Mouse (Mus musculus): ENCODE measurements around the gene Sufu.

The Sufu gene

DNA sequence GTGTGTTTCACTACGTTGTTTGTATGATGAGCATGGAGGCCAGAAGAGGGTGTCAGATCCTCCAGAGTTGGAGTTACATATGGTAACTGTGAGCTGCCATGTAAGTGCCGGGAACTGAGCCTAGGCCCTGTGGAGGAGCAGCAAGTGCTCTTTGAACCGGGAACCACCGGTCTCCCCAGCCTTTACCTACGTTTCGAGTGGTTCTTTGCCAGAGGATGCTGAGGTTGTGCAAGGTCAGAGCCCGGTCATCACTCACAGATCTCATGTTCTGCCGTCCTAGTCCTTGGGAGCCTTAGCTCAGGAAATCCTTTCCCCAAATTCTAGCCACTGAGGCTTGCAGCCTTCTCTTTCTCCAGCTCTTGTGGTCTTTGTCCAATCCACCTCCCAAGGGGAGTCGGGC lies 37.5 kb downstream of the Sufu start:
- DNase-seq: peak; percentile 71

DNA sequence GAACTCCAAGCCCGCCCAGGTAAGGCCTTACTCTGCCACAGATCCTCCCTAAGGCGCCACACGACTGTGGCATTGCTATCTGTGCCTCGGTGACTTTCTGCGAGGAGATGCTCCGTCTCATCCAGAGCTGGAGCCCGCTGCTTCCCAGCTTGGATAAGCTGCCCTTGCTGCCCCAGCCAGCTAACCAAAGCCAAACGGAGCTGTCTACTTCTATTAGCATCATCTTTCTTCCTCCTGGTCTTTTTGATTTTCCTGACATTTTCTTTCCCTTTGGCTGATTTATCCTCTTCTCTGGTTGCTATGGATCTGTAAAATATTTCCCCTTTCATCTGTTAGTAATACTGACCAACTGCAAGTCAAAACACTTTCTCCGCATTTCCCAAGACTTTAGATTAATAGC lies 37.9 kb downstream of the Sufu start:
- no peak for DNase-seq

DNA sequence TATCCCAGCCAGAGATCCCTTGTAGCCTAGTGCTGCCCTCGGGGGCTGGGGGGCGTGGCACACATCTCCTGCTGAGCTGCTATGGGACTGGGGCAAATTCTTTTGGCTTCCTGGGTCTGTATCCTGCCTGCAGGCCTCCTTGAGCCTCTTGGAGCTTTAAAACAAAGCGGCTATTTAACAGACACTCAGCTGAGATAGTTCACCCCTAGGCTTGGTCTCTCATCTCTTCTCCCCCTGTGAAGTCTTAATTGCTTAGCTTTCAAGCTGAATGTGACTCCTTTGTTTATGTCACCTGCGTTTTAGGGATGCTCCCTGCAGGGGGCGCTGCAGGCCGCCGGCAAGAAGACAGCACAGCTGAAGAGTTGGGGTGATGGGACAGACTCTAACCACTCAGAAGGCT lies 38.8 kb downstream of the Sufu start:
- peak; percentile 83 for DNase-seq

DNA sequence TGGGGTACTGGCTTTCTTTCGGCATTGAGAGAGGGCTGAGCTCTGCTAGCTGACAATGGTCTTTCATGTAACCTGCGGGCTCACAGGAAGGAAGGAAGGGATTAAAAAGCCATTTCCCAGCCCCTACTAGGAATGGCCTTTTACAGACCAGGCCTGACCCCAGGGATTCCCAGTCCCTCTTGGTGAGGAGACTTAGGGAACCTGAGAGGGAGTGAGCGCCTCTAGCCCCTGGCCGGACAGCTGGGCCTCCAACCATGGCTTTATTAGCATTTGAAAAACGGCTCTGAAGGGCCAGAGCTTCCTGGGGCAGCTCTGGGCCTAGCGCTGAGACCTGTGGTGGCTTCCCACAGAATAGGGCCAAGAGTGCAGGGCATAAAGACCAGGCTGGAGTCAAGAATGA lies 46.8 kb downstream of the Sufu start:
- peak; percentile 85 for DNase-seq

DNA sequence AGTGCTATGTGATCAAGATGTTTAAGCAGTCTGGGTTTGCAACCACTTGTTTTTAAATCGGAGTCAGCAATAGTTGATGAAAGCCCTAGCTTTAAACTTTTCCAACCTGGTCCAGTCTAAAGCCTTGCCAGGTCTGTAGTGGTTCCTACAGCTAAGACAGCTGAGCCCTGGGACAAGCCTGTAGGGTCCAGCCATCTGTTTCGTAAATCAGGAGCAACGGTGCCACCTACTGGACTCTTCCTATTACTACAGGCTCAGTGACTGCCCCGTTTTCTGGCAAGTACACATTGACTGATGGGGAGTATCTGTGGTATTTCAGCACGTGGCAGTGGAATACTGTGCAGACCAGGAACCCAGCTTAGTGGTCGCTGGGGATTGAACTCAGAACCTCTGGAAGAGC lies 47.5 kb downstream of the Sufu start:
- DNase-seq: peak; percentile 97

DNA sequence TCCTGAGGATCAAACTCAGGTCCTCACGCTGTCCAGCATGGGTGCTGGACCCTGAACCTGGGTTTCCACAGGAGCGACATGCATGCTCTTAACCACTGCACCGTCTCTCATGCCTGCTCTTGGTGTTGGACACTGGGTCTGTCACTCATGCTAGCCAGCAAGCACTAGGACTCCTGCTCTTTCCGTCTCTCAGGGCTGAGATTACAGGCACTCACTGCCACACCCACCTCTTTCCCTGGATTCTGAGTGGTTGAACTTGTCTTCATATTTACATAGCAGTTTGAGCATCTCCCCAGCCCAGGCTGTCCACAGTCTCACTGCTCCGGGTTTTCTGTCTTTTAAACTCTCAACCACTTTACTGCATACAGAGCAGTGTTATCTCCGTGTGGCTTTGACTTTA lies 48.9 kb downstream of the Sufu start:
- peak; percentile 84 for DNase-seq

DNA sequence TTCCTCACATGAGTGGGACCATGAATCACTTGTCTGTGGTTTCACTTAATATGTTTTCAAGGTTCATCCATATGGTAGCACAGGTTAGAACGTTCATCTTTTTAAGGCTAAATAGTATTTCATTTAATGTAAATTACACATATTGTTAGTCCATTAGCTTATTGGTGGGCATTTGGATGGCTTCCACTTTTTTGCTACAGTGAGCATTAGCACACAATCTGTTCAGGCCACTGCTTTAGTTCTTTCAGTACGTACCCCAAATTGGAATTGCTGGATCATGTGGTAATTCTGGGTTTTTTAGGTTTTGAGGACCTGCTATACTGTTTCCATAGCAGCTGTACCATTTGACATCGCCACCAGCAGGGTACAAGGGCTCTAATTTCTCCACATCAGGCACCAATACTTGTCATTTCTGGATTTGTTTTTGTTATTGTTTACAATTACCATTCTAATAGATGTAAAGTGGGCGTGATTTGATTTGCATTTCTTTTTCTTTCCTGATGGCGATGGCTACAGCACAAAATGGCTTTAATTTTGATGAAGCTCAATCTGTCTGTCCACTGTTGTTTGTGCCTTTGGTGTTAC lies 49.8 kb downstream of the Sufu start:
- DNase-seq: no peak

DNA sequence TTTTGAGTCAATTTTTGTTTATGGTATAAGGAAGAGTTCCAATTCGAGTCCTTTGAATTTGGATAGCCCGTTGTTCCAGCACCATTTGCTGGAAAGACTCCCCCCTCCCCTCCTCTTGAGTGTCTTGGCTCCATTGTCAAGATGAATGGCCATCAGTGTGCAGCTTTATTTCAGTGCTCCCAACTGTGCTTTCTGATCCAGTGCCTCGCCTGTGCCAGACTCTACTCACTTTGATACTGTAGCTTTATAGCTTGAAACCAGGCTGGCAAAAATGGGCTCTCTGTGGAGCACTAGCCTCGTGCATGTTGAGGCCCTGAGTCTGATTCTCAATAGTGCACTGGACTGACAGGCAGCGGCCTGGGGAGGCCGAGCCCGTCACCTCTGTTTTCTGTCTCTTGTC lies 50.4 kb downstream of the Sufu start:
- peak; percentile 77 for DNase-seq

DNA sequence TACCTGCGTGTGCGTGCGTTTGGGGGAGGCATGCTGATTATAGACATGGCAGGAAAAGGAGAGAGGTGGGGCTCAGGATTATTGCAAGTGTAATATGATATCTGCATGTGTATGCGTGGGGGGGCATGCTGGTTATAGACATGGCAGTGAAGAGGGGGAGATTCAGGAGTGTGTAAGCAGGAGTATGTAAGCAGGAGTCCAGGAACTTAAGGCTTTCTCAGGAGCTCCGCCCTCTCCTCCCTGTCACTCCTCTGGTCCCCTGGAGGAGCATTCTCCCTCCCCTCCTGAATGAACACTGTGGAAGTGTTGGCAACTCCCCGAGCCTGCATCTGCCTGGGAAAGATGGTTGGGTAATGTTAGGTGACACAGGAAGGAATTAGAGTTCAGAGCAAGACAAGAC lies 51.2 kb downstream of the Sufu start:
- peak; percentile 85 for DNase-seq

DNA sequence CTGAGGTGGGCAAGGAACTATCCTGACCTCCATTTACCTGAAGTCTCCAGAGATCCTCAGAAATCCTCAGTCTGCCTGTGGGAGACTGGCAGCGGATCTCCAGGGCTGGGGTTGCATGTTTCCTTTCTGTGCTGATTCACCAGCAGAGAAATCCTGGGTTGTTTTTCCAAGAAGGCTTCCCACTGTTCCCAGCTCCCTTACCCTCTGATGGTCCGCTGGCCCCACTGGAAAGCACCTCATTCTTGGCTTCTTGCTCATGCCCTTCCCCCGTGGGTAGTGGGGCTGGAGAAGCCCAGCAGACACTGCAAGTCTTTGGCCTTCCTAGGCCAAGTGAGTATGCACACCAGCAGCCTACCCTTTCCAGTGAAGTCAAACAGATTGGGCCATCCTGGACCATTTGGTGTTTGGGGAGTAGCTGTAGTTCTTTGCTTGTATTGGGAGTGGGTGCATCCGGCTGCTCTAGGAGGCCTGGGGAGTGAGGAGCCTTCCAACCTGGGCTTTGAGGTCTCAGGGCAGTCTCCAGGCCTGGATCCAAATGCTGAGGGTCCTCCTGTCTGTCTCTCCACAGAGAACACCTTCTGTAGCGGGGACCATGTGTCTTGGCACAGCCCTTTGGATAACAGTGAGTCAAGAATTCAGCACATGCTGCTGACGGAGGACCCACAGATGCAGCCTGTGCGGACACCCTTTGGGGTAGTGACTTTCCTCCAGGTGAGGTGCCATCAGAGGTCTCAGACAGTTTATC lies 52.7 kb downstream of the Sufu start:
- peak; percentile 89 for DNase-seq

DNA sequence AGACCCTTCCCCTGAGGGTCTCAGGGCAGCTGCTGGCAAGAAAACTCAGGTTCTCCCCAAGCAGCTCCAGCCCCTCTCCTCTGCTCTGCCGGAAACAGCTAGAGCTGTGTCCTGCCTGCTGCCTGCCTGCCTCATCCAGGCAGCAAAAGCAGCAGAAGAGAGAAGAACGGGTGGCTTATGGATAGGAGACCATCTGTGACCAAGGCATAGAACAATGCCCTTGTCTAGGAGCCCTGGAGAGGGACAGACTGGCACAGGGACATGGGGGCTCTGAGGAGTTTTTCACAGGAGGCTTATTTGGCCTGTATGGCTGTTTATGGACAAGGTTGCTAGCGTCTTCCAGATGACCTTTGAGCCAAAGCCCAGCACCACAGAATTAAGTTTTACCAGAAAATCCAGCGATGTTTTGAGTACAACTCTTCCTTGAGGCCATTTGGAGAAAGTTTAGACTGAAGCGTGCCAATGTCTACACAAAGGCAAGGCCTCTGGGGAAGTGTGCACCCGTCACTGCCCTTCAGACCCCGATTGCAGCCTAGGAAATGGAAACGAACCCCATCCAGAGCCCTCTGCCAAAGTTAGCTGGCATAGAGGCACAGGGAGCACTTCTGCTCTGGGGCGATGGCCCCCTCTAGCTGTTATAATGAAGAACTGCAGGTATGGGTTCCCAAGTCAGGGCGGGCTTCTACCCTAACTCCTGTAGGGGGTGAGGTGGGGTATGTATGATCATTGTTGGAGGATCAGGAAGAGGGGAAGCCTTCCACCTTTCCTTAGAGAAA lies 55.5 kb downstream of the Sufu start:
- DNase-seq: peak; percentile 97

DNA sequence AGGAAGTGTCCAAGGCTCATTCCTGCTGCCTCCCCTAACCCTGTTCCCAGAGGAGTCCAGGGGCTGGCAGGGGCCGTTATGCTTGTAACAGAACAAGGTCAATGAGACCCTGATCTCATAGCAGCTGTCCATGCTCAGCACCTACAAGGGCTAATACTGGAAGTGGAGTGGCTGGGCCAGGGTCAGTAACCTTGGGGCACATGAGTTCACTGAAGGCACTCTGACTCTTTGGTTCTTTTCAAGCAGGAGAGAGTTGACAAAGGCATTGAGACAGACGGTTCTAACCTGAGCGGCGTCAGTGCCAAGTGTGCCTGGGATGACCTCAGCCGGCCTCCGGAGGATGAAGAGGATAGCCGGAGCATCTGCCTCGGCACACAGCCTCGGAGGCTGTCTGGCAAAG lies 56.2 kb downstream of the Sufu start:
- no peak for DNase-seq

DNA sequence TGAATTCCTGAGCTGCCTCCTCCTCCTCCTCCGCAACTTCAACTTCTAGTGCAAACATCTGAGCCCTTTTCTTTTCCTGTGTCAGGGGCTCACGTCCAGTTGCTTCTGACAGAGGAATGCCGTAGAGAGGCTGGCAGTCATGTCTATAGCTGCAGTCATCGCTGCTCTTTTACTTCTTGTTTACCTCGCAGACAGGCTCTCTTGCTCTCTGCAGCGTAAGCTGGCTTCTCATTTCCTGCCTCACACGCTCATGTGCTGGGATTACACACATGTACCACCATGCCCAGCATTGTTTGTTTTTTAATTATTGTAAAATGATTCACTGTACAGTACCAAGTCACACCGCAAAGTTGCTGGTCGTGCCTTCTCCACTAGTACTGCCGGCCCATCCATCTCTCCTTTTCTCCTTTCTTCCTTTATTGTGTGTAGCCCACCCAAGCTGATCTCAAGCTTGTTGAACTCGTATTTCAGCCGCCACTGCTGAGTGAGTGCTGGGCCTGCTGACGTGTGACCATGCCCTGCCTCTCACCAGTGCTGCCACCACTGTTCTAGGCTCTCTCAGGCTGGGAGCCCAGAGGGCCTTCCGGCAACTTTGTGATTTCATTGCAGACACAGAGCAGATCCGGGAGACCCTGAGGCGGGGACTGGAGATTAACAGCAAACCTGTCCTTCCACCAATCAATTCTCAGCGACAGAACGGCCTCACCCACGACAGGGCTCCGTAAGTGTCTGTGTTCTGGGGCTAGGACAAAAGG lies 57.6 kb downstream of the Sufu start:
- DNase-seq: no peak

DNA sequence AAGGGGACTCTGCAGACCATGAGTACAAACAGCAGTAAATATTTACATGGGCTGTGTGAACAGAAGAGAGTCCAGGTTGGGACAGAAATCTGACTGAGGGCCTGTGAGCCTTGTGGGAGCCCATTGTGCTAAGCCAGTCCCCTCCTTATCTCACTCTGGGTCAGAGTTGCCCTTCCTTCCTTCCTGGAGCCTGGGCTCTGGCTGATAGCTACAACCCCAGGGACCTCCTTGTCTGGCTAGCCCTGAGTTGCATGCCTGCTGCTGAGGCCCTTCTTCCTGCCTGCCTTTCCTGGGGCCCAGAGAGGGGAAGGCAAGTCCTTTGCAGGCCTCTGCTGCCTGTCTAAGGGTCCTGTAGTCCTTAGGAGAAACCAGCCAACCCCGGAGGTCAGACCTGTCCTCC lies 58.3 kb downstream of the Sufu start:
- peak; percentile 98 for DNase-seq

DNA sequence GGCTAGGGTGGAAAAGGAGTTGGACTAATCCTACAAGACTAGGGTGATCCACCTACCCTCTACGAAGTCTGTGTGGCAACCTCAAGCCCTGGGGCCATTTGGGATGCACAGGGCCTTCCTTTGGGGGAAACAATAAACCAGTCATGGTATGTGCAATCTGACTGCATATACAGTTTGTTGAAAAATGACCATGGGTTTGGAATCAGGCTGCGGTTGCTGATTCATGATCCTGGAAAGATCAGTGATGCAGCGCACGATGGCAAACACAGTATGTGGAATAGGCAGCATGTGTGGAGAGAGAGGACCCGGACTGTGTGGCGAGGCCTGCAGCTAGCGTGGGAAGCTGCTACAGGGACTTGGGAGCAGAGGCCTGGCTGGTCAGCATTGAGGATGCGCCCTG lies 58.9 kb downstream of the Sufu start:
- DNase-seq: no peak

DNA sequence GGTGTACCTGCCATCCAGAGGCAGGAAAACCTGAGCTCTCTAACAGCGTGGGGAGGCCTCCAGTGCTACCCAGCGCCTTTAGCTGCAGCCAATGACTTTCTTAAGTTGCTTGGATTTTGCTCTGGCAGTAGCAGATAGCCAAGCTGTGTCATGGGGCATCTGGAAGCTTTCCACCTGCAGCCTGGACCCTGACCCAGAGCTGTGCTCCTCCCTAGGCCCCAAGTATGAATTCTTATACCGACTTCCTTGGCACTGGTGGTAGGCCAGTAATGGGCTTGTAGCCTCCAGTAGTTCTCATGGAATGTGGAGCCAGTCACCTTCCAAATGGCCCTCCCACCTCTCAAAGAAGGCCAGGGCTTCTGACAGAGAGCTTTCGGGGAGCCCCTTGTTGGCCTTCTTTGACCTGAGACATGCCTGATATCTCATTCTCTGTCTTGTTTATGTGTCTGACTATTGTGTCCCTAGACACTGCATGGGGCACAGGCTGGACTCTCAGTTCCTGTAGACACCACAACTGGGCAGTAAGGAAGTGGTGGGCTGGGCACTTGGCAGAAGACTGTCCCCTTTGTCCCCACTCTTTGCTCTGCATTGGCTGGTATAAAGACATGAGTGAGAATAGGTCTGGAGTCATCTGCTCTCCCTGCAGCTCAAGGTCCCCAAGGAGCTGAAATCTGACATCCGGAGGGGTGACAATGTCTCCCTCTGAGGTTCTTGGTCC lies 59.5 kb downstream of the Sufu start:
- DNase-seq: no peak

DNA sequence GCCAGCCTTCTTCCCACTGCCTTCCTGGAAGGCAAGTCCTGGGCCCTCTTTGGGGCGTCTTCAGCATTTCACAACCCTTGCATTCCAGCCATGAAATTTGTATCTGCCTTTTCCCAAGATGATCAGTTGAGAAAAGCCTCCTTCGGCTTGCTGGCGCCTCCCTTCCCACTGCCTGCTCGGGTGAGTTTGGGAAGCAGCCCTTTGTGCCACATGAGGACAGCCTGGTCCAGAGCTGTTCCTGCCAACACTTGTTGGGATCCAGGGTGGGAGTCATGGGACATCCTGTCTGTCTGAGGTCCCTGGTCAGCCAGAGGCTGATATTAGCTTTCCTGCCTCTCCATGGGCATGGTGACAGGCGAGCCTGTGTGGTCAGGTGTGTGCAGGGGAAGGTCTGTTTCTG lies 61.1 kb downstream of the Sufu start:
- peak; percentile 98 for DNase-seq

DNA sequence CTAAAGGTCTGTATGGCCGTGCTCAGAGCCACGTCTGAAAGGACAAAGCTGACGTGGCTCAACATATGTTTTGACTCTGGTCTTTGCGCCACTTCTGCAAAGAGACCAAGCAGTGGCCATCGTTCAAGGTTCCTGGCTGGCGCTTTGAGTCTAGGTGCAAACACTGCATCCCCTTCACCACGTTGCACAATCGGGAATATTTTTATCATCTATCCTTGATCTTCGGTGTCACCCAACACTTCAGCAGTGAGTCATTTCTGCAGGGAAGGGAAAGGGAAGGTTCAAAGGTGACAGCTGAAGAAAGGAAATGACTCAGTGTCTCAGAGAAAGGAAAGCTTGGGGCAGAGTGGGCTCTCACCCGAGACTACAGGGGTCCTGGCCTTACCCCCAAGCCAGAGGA lies 62.6 kb downstream of the Sufu start:
- DNase-seq: no peak

DNA sequence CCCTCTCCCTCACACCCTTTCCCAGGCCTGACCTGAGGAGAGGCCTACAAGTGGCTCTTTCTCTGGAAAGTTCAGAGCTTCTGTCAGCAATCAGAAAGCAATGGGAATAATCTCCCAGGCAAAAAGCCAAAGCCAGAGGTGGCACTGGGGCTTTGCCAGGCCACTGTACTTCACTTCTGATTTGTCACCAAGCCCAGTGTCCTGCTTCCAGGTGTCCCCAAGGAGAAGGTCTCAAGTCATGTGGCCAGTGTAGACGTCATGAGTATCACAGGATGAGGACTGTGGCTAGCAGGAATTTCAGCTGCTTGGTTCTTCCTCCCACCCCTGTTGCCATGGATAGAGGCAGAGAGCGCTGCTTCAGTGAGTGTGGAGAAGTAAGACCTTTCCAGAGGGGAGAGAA lies 63.2 kb downstream of the Sufu start:
- DNase-seq: peak; percentile 98

DNA sequence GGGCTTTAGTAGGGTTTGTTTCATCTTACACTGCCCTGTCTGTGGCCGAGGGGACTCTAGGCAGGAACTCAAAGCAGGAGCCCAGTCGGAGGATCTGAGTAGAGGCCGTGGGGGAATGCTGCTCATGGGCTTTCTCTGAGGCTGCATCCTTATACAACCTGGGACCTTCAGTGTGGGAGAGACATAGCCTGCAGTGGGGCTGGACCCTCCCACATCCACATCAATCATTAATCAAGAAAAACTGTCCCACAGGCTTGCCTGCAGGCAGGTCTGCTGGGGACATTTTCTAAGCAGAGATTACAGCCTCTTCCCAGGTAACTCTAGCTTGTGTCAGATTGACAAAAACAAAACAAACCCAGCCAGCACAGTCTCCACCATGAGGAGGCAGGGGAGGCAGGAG lies 65.9 kb downstream of the Sufu start:
- DNase-seq: no peak

DNA sequence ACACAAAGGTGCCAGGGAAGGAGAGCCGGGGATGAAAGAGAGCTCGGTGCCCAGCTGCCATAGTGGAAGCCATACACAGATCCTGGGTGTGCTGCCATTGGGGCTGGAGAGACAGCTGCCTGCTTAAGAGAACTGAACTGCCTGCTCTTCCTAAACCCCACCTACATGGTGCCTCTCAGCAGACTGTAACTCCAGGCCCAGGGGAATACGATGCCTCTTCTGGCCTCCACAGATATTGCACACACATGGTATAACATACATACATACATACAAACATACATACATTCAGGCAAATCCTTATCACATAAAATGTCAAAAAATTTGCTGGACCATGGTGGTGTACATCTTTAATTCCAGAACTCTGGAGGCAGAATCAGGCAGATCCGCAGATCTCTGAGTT lies 66.8 kb downstream of the Sufu start:
- no peak for DNase-seq

DNA sequence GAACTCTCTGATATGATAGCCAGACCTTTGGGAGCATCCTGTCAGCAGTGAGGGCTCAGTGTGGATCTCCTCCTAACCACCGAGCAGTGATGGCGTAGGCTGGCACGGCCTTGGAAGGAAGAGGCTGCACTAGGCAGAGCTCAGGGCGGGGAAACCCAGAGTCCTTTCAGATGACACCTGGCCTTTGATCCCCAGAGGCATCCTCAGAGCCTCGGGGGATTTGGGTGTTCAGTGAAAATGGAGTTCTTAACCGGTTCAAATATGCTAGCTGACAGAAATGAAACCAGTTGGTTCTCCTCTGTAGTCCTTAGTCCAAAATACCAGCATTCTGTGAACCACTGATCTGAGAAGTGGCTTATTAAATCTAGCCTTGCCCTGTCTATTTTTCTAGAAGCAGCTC lies 69.5 kb downstream of the Sufu start:
- no peak for DNase-seq

DNA sequence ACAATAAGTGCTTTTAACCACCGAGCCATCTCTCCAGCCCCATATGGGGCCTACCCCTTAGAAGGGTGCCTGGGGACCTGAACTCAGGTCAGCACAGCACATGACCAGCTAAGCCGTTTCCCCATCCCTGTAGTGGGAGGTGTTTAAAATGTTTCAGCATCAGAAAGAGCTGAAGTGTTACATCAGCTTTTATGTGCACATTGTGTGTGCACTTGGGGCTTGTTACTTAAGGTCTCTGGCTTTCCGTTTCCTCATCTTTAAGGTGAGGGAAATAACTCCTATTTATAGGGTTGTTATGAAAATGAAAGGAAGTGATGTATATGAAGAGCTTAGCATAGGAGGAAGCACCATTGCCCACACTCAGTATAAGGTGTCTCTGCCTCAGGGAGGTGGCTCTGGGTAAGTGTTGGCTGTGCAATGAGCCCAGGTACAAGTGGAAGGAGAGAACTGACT lies 70.4 kb downstream of the Sufu start:
- DNase-seq: no peak

All from heart, adult 11 months (tissue).